Mouse (Mus musculus) heart, embryonic 11.5 days (tissue): ENCODE measurements around the gene Ttll12. TPM values are rescaled to one million over a fixed set of nuclear protein-coding genes. Genes with fewer than 3 reads are reported as not detected.

Experiments
- ATAC-seq: fragments of 200-750 bp; cut with Nextera tagmentation; replicated peaks from 2 replicates; pipeline ENCODE4 v1.8.0; 2017; ENCODE audit warnings: moderate library complexity; ENCODE audit not compliant: insufficient number of reproducible peaks, low FRiP score, low TSS enrichment
- H3K27ac ChIP-seq: fragments of 300-500 bp; sonication (generic); 2 replicates; pipeline ENCODE4 v1.5.1; 2014; ENCODE audit warnings: mild to moderate bottlenecking, low read depth, low read length
- H3K27me3 ChIP-seq: fragments of 300-500 bp; sonication (generic); 2 replicates; pipeline ENCODE4 v1.6.1; 2014; ENCODE audit warnings: mild to moderate bottlenecking, low read length, mixed read lengths; ENCODE audit not compliant: control insufficient read depth, insufficient read depth
- H3K36me3 ChIP-seq: fragments of 300-500 bp; sonication (generic); 2 replicates; pipeline ENCODE4 v1.6.1; 2014; ENCODE audit warnings: mild to moderate bottlenecking, low read length, moderate library complexity, mixed read lengths; ENCODE audit not compliant: control insufficient read depth, insufficient read depth
- H3K4me1 ChIP-seq: fragments of 300-500 bp; sonication (generic); 2 replicates; pipeline ENCODE4 v1.6.1; 2014; ENCODE audit warnings: low read length; ENCODE audit not compliant: control insufficient read depth, insufficient read depth
- H3K4me2 ChIP-seq: fragments of 300-500 bp; sonication (generic); 2 replicates; pipeline ENCODE4 v1.6.1; 2014; ENCODE audit warnings: mild to moderate bottlenecking, moderate library complexity
- H3K4me3 ChIP-seq: fragments of 300-500 bp; sonication (generic); 2 replicates; pipeline ENCODE4 v1.5.1; 2014; ENCODE audit warnings: low read depth, low read length
- H3K9ac ChIP-seq: fragments of 300-500 bp; sonication (generic); 2 replicates; pipeline ENCODE4 v1.6.1; 2014; ENCODE audit warnings: mild to moderate bottlenecking, low read depth, low read length, moderate library complexity
- H3K9me3 ChIP-seq: fragments of 300-500 bp; sonication (generic); replicated peaks from 2 replicates; pipeline ENCODE4 v1.6.1; 2016; ENCODE audit warnings: low read length; ENCODE audit not compliant: control insufficient read depth
- WGBS: fragments of 180-500 bp; shearing (Covaris S2); extraction: QIAGEN DNeasy Blood & Tissue Kit; methylation state at CpG from one replicate; pipeline ENCODE4 v1.1.7; 2014; ENCODE audit not compliant: insufficient replicate concordance; 5-methylcytosine and 5-hydroxymethylcytosine counted together
- polyA plus RNA-seq: library from polyadenylated mRNA; unstranded; fragments of >200 nt; fragmentation: Nextera tagmentation; extraction: Ambion mirVana; gene quantifications from 2 replicates; pipeline ENCODE4 v1.2.1, GENCODE M21; 2014

The Ttll12 gene
- polyA plus RNA-seq, 1 experiment from 2014 or later = 30.4 TPM

- Histone ChIP-seq H3K27me3 (peaks cover 6% of the 10 kb centered on the region; the same call in 1 of the 2 replicates), H3K36me3 (0 out of 2 replicates have a peak, but pooled peaks cover 3% of the 10 kb centered on the region), H3K9me3 (no peaks in the 10 kb centered on the region), H3K27ac (0 out of 2 replicates have a peak overlapping the region, but pooled peaks have one; percentile 12), H3K4me1 (peaks cover 54% of the 10 kb centered on the region), H3K4me2 (peak overlapping the region; percentile 7; the same call in 1 of the 2 replicates), H3K4me3 (no peak overlapping the region), H3K9ac (no peak overlapping the region)
- ATAC-seq = no peak
- WGBS = 76% methylated on average over 9 of the region's 9 CpGs
Observed at GRCm38 (mm10) chr15:83530233-83530632, 64.7 kb downstream of the Ttll12 start.

DNA sequence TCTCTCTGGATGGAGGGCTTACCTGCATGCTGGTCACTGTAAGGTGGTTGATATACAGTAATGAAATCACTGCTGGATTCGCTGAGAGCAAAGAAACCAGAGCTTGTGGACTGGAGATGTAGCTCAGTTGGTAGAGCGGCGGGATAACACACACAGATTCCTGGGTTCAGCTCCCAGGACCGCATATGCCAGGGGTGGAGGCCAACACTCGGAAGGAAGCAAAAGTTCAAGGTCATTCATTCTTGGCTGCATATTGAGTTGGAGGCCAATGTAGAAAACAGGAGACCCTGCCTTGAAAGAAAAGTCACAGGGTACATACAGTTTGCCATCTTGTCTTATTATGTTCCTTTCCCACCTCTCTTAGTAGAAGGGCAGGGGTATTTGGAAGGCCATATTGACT, 65.2 kb downstream of the Ttll12 start:
- H3K9ac ChIP-seq = no peak overlapping the region
- 78% methylated on average over 5 of the region's 5 CpGs for WGBS
- H3K27me3 ChIP-seq = peaks cover 6% of the 10 kb centered on the region; the same call in 1 of the 2 replicates
- no peak overlapping the region for H3K27ac ChIP-seq
- peaks cover 54% of the 10 kb centered on the region for H3K4me1 ChIP-seq
- no peaks in the 10 kb centered on the region for H3K9me3 ChIP-seq
- H3K4me3 ChIP-seq = no peak overlapping the region
- H3K36me3 ChIP-seq = 0 out of 2 replicates have a peak, but pooled peaks cover 3% of the 10 kb centered on the region
- ATAC-seq = no peak
- H3K4me2 ChIP-seq = peak overlapping the region; percentile 89

DNA sequence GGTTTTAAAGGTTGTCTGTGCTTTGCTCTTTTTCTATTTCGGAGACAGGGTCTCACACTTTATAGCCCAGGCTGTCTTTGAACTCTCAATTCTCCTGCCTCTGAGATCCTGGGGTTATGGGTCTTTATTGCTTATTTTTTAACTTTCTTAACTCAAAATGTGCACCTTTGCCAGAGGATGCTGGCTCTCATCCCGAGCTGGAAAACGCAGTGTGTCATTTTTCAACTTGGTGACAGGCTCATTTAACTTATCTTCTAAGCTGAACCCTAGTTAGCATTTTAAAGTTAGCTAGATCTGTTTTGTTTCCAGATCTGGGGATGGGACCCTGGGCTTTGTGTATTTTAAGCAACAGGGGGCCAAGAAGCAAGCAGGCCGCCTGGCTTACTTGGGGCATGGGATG, 66.1 kb downstream of the Ttll12 start:
- H3K9ac ChIP-seq = no peak overlapping the region
- H3K27ac ChIP-seq = no peak overlapping the region
- WGBS = 47% methylated on average over 4 of the region's 4 CpGs
- H3K9me3 ChIP-seq = no peaks in the 10 kb centered on the region
- H3K36me3 ChIP-seq = 0 out of 2 replicates have a peak, but pooled peaks cover 3% of the 10 kb centered on the region
- no peak overlapping the region for H3K4me3 ChIP-seq
- no peak for ATAC-seq
- H3K27me3 ChIP-seq = peaks cover 6% of the 10 kb centered on the region; the same call in 1 of the 2 replicates
- H3K4me1 ChIP-seq = peaks cover 59% of the 10 kb centered on the region
- H3K4me2 ChIP-seq = peak overlapping the region; percentile 89

- no peak for ATAC-seq
- Histone ChIP-seq H3K4me2 (peak overlapping the region; percentile 89), H3K27ac (no peak overlapping the region), H3K27me3 (peaks cover 6% of the 10 kb centered on the region; the same call in 1 of the 2 replicates), H3K36me3 (0 out of 2 replicates have a peak, but pooled peaks cover 3% of the 10 kb centered on the region), H3K4me3 (peak overlapping the region; percentile 68), H3K4me1 (peaks cover 65% of the 10 kb centered on the region), H3K9ac (peak overlapping the region; percentile 72), H3K9me3 (no peaks in the 10 kb centered on the region)
- WGBS = 49% methylated on average over 2 of the region's 2 CpGs
Observed at GRCm38 (mm10) chr15:83527747-83528146, 67.2 kb downstream of the Ttll12 start.

DNA sequence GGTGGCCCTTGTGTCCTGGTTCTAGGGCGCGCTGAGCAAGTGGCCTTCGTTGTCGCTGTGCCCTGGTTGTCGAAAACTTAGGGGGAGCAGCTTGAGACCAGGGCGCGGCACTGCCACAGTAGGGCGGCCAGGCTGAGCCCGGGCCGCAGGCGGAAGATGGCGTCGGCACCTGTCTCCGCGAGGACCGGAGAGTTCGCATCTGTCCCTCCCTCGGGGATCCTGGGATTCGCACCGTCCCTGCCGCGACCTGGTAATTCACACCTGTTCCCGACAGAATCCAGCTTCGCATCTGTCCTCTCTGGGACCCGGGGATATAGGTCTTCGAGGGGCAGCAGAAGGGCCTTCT, 67.9 kb downstream of the Ttll12 start:
- H3K4me1 ChIP-seq = peaks cover 72% of the 10 kb centered on the region
- H3K9me3 ChIP-seq = no peaks in the 10 kb centered on the region
- H3K4me3 ChIP-seq = peak overlapping the region; percentile 68
- 2% methylated on average over 26 of the region's 26 CpGs for WGBS
- H3K36me3 ChIP-seq = 0 out of 2 replicates have a peak, but pooled peaks cover 2% of the 10 kb centered on the region
- peaks cover 6% of the 10 kb centered on the region; the same call in 1 of the 2 replicates for H3K27me3 ChIP-seq
- no peak for ATAC-seq
- H3K27ac ChIP-seq = no peak overlapping the region
- H3K4me2 ChIP-seq = peak overlapping the region; percentile 89
- H3K9ac ChIP-seq = peak overlapping the region; percentile 72

GRCm38 (mm10) chr15:83526424-83527091, 68.4 kb downstream of the Ttll12 start, which contains the start of gene Bik:
Bik (plus strand) TSS chr15:83526862.
- no peaks in the 10 kb centered on the region for H3K9me3 ChIP-seq
- H3K4me1 ChIP-seq = peaks cover 76% of the 10 kb centered on the region
- H3K9ac ChIP-seq = peak within 1 kb of the TSS; percentile 72
- ATAC-seq = peak; percentile 53; the same call in 1 of the 2 replicates
- under 1% methylated on average over 45 of the region's 45 CpGs for WGBS
- H3K4me3 ChIP-seq = peak within 1 kb of the TSS; percentile 68
- H3K4me2 ChIP-seq = peak within 1 kb of the TSS; percentile 89
- H3K27me3 ChIP-seq = peaks cover 6% of the 10 kb centered on the region; the same call in 1 of the 2 replicates
- no peaks in the 10 kb centered on the region for H3K36me3 ChIP-seq
- H3K27ac ChIP-seq = peak within 1 kb of the TSS; percentile 97; the same call in 1 of the 2 replicates

Other genes starting within 250 kb of the Ttll12 start
- gene Arfgap3, start 244.9 kb downstream of the Ttll12 start, polyA plus RNA-seq = 29.9 and 34.4 TPM in 2 replicates
- 55.0 and 60.0 TPM in 2 replicates for gene Pacsin2, start 130.6 kb downstream of the Ttll12 start, polyA plus RNA-seq
- gene Ttll1, start 84.3 kb downstream of the Ttll12 start, polyA plus RNA-seq = 18.7 and 20.4 TPM in 2 replicates
- gene Bik, start 68.3 kb downstream of the Ttll12 start, polyA plus RNA-seq = 31.5 and 33.0 TPM in 2 replicates
- gene Tspo, start 31.6 kb downstream of the Ttll12 start, polyA plus RNA-seq = 129 and 136 TPM in 2 replicates
- 28.3 and 30.3 TPM in 2 replicates for gene Mcat, start 31.4 kb downstream of the Ttll12 start, polyA plus RNA-seq
- 9.3 and 10.2 TPM in 2 replicates for gene Scube1, start 129.9 kb upstream of the Ttll12 start, polyA plus RNA-seq
- 0.11 and 0.27 TPM in 2 replicates for gene Mpped1, start 184.3 kb upstream of the Ttll12 start, polyA plus RNA-seq